Mouse (Mus musculus) ES-E14 (cell line): ENCODE measurements around the gene Ccl3.

Experiments
- CHD2 ChIP-seq: IDR thresholded peaks from 2 replicates; pipeline ENCODE4 v1.6.1; 2014; ENCODE audit warnings: mild to moderate bottlenecking, low read depth, low read length, inconsistent platforms
- HCFC1 ChIP-seq: IDR thresholded peaks from 2 replicates; pipeline ENCODE4 v1.6.1; 2012; ENCODE audit warnings: low read length, inconsistent platforms, borderline replicate concordance; ENCODE audit not compliant: insufficient read depth

DNA sequence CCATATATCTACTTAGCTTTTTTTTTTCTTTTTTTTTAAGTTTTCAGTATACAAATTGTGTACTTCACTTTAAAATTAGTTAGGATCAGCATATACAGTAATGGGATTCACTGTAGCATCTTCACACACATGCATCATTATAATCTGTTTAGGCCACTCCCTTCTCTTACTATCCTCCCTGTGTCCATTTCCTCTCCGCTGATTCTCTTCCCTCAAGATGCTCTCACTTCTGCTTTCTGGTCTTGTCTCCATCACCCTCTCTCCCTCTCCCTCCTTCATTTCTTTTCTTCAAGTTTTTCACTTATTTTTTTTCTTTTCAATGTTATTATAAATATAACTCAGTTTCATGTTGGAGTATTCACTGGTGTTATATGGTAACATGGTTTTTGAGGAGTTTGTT is 30.1 kb downstream of the Ccl3 start:
- TF ChIP-seq CHD2: no peak
- no peak for TF ChIP-seq HCFC1
